Mouse (Mus musculus): ENCODE data around the gene Usp47. TPM values are rescaled to one million over a fixed set of nuclear protein-coding genes. Genes with fewer than 3 reads are reported as not detected.

The Usp47 gene
- polyA plus RNA-seq, 1 experiment, result 73.3 TPM

GRCm38 (mm10) chr7:112100887-112101286 lies 77.6 kb downstream of the Usp47 start:
- TF ChIP-seq POLR2A (IDR thresholded peaks at IDR 0.05; ENCODE audit: borderline replicate concordance, extremely low read depth, insufficient read depth, insufficient read length, poor library complexity, severe bottlenecking) (no peak), CTCF (IDR thresholded peaks at IDR 0.05; ENCODE audit: borderline replicate concordance, extremely low read depth, insufficient read depth, insufficient read length) (no peak)
- peak; percentile 53 for DNase-seq (ENCODE audit: low read depth)

- TF ChIP-seq CTCF (IDR thresholded peaks at IDR 0.05; ENCODE audit: borderline replicate concordance, extremely low read depth, insufficient read depth, insufficient read length), result no peak
- TF ChIP-seq POLR2A (IDR thresholded peaks at IDR 0.05; ENCODE audit: borderline replicate concordance, extremely low read depth, insufficient read depth, insufficient read length, poor library complexity, severe bottlenecking), result no peak
These were observed 79.6 kb downstream of the Usp47 start for GRCm38 (mm10) chr7:112102933-112103332.

GRCm38 (mm10) chr7:112103816-112104215 lies 80.5 kb downstream of the Usp47 start:
- TF ChIP-seq POLR2A (IDR thresholded peaks at IDR 0.05; ENCODE audit: borderline replicate concordance, extremely low read depth, insufficient read depth, insufficient read length, poor library complexity, severe bottlenecking) (no peak), CTCF (IDR thresholded peaks at IDR 0.05; ENCODE audit: borderline replicate concordance, extremely low read depth, insufficient read depth, insufficient read length) (no peak)
- DNase-seq (ENCODE audit: low read depth), result no peak

More at GRCm38 (mm10) chr7:112102933-112103332, 79.6 kb downstream of the Usp47 start:
- DNase-seq (ENCODE audit: low read depth), result no peak

- DNase-seq (ENCODE audit: low read depth), result no peak
These were observed 85.5 kb downstream of the Usp47 start for GRCm38 (mm10) chr7:112108757-112109156.

GRCm38 (mm10) chr7:112110638-112111372 lies 87.5 kb downstream of the Usp47 start:
- DNase-seq (ENCODE audit: low read depth), result peak; percentile 46
- TF ChIP-seq CTCF (IDR thresholded peaks at IDR 0.05; ENCODE audit: borderline replicate concordance, extremely low read depth, insufficient read depth, insufficient read length) (no peak), POLR2A (IDR thresholded peaks at IDR 0.05; ENCODE audit: borderline replicate concordance, extremely low read depth, insufficient read depth, insufficient read length, poor library complexity, severe bottlenecking) (no peak)

More at GRCm38 (mm10) chr7:112108757-112109156, 85.5 kb downstream of the Usp47 start:
- TF ChIP-seq POLR2A (IDR thresholded peaks at IDR 0.05; ENCODE audit: borderline replicate concordance, extremely low read depth, insufficient read depth, insufficient read length, poor library complexity, severe bottlenecking), result no peak
- no peak for TF ChIP-seq CTCF (IDR thresholded peaks at IDR 0.05; ENCODE audit: borderline replicate concordance, extremely low read depth, insufficient read depth, insufficient read length)

- no peak for TF ChIP-seq CTCF (IDR thresholded peaks at IDR 0.05; ENCODE audit: borderline replicate concordance, extremely low read depth, insufficient read depth, insufficient read length)
- no peak for TF ChIP-seq POLR2A (IDR thresholded peaks at IDR 0.05; ENCODE audit: borderline replicate concordance, extremely low read depth, insufficient read depth, insufficient read length, poor library complexity, severe bottlenecking)
- DNase-seq (ENCODE audit: low read depth), result no peak
These were observed 94.2 kb downstream of the Usp47 start for GRCm38 (mm10) chr7:112117501-112117900.

GRCm38 (mm10) chr7:112118086-112118485 lies 94.8 kb downstream of the Usp47 start:
- TF ChIP-seq CTCF (IDR thresholded peaks at IDR 0.05; ENCODE audit: borderline replicate concordance, extremely low read depth, insufficient read depth, insufficient read length) (no peak), POLR2A (IDR thresholded peaks at IDR 0.05; ENCODE audit: borderline replicate concordance, extremely low read depth, insufficient read depth, insufficient read length, poor library complexity, severe bottlenecking) (no peak)
- no peak for DNase-seq (ENCODE audit: low read depth)

GRCm38 (mm10) chr7:112119248-112119647 lies 95.9 kb downstream of the Usp47 start:
- DNase-seq (ENCODE audit: low read depth), result no peak
- TF ChIP-seq POLR2A (IDR thresholded peaks at IDR 0.05; ENCODE audit: borderline replicate concordance, extremely low read depth, insufficient read depth, insufficient read length, poor library complexity, severe bottlenecking) (no peak), CTCF (IDR thresholded peaks at IDR 0.05; ENCODE audit: borderline replicate concordance, extremely low read depth, insufficient read depth, insufficient read length) (no peak)

GRCm38 (mm10) chr7:112120861-112121810 lies 97.8 kb downstream of the Usp47 start:
- DNase-seq (ENCODE audit: low read depth), result peak; percentile 30
- no peak for TF ChIP-seq POLR2A (IDR thresholded peaks at IDR 0.05; ENCODE audit: borderline replicate concordance, extremely low read depth, insufficient read depth, insufficient read length, poor library complexity, severe bottlenecking)
- no peak for TF ChIP-seq CTCF (IDR thresholded peaks at IDR 0.05; ENCODE audit: borderline replicate concordance, extremely low read depth, insufficient read depth, insufficient read length)

GRCm38 (mm10) chr7:112121866-112122500 lies 98.7 kb downstream of the Usp47 start:
- no peak for TF ChIP-seq CTCF (IDR thresholded peaks at IDR 0.05; ENCODE audit: borderline replicate concordance, extremely low read depth, insufficient read depth, insufficient read length)
- TF ChIP-seq POLR2A (IDR thresholded peaks at IDR 0.05; ENCODE audit: borderline replicate concordance, extremely low read depth, insufficient read depth, insufficient read length, poor library complexity, severe bottlenecking), result no peak
- peak; percentile 39 for DNase-seq (ENCODE audit: low read depth)

- no peak for TF ChIP-seq CTCF (IDR thresholded peaks at IDR 0.05; ENCODE audit: borderline replicate concordance, extremely low read depth, insufficient read depth, insufficient read length)
- TF ChIP-seq POLR2A (IDR thresholded peaks at IDR 0.05; ENCODE audit: borderline replicate concordance, extremely low read depth, insufficient read depth, insufficient read length, poor library complexity, severe bottlenecking), result no peak
- no peak for DNase-seq (ENCODE audit: low read depth)
These were observed 100.3 kb downstream of the Usp47 start for GRCm38 (mm10) chr7:112123612-112124011.

All from brain, embryonic 14.5 days (tissue).